Mouse (Mus musculus) Muller cell, postnatal 12 days (primary cell): ENCODE measurements around the gene 1110025L11Rik.
"Not testable (repeated sequence)": the region's sequence is repeated elsewhere in the genome, so short reads cannot be mapped to it uniquely, and the experiment has no call there.

Experiments used
- DNase-seq: peaks from one replicate; pipeline ENCODE4 v3.0.0-alpha.2; 2015; ENCODE audit errors: inconsistent ontology term

1110025L11Rik gene

GRCm38 (mm10) chr16:89063902-89064301 lies at the start of gene 1110025L11Rik:
1110025L11Rik (minus strand) TSS chr16:89064002.
- not testable (repeated sequence) for DNase-seq

GRCm38 (mm10) chr16:89071041-89071440 lies 7.2 kb upstream of the 1110025L11Rik start:
- peak; percentile 12 for DNase-seq

- DNase-seq, result no peak
Measured at GRCm38 (mm10) chr16:89047783-89048182, 16.0 kb downstream of the 1110025L11Rik start, which contains the start of gene Krtap6-5. Krtap6-5 (minus strand) TSS chr16:89047883.

- not testable (repeated sequence) for DNase-seq
Measured at GRCm38 (mm10) chr16:89041372-89041771, 22.4 kb downstream of the 1110025L11Rik start, which contains the start of gene Gm10228. Gm10228 (minus strand) TSS chr16:89041472.

GRCm38 (mm10) chr16:89031399-89031798 lies 32.4 kb downstream of the 1110025L11Rik start, which contains the start of gene Krtap6-1:
Krtap6-1 (plus strand) TSS chr16:89031699.
- not testable (repeated sequence) for DNase-seq

- DNase-seq, result not testable (repeated sequence)
Measured at GRCm38 (mm10) chr16:89014984-89015383, 48.8 kb downstream of the 1110025L11Rik start, which contains the start of gene Gm10229. Gm10229 (plus strand) TSS chr16:89015284.

- DNase-seq, result no peak
Measured at GRCm38 (mm10) chr16:89013973-89014372, 49.8 kb downstream of the 1110025L11Rik start.
